Mouse (Mus musculus): ENCODE results near the gene Ermap. TPM values are rescaled to one million over a fixed set of nuclear protein-coding genes. Genes with fewer than 3 reads are reported as not detected.

Gene Ermap
- total RNA-seq, 2 experiments from 2014 or later, result 0.44 to 0.75 TPM

DNA sequence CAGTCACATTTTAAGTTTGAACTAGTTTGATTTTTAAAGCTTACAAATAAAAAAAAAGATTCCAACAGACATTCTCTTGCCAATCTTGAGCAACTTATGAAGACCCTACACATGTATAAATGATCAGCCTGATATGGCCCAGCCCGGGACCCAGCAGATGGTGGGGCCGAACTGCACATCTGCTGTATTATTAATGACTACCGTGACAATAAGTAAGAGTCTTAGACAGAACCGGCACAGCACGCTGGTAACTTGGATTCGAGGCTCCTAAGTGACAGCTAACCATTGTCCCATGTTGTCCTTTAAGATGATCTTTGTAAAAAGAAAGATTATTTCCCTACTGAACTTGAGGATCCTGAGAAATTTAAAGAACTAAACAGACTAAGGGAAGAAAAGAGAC, 419 bp downstream of the Ermap start:
- intact Hi-C loops (cut with DNase I), result no loop called here
- no peak for DNase-seq (ENCODE audit: low spot score in 2 of 2)

DNA sequence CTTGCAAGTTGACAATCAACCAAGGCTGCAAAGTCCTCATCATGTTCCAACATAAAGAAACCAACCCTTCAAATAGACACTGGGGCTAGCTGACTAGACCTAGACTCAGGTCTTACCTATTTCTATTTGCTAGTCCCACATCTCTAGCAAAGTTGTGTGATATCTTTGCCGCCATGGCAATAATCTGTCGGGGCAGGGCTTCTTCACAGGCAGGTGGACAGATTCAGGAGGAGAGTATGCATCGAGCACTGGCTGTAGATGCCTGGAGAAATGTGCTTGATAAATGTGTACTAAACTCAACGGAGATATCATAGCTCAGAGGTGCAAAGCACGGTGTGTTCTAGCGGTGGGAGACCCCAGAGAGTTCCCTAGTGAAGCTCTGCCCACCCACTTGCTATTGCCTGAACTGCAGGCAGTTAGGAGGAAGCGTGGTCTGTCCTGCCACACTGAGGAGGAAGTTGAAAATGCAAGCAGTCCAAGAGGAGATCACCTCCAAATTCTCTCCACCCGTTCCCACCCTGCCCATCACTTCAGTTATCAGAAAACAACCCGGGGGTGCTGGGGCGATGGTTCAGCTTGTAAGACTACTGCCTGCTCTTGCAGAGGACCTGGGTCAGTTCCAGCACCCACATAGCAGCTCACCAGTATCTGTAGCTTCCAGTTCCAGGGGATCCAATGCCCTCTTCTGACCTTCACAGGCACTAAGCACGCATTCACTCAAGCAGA, 1.6 kb downstream of the Ermap start:
- intact Hi-C loops (cut with DNase I), result no loop called here
- no peak for DNase-seq (ENCODE audit: low spot score in 2 of 2)

DNA sequence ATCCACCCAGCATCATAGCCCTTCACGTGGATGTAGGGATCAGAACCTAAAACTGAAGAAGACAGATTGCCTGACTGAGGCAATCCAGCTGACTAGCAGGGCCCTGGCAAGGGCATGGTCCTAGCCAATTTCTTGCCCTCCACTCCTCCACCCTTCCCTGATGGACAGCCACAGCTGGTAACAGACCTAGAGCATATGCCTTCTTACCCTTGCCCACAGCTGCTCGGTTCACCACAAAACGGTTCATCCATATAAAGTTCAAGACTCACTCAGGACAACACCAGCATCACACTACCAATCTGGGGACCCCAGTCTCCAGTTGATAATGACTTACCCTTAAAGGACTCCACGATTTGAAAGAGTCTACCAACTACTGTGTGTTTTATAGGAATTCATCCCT, 4.0 kb downstream of the Ermap start:
- no peak for DNase-seq (ENCODE audit: low spot score in 2 of 2)
- intact Hi-C loops (cut with DNase I), result no loop called here

- intact Hi-C loops (cut with DNase I), result no loop called here
- no peak for DNase-seq (ENCODE audit: low spot score in 2 of 2)
Observed at GRCm38 (mm10) chr4:119183525-119183924, 6.3 kb downstream of the Ermap start.

- no peak for DNase-seq (ENCODE audit: low spot score in 2 of 2)
- intact Hi-C loops (cut with DNase I), result no loop called here
Observed at GRCm38 (mm10) chr4:119181456-119181855, 8.4 kb downstream of the Ermap start.

- intact Hi-C loops (cut with DNase I), result no loop called here
- DNase-seq (ENCODE audit: low spot score in 2 of 2), result no peak
Observed at GRCm38 (mm10) chr4:119180133-119180707, 9.6 kb downstream of the Ermap start.

GRCm38 (mm10) chr4:119178331-119178730, 11.5 kb downstream of the Ermap start:
- intact Hi-C loops (cut with DNase I), result no loop called here
- no peak for DNase-seq (ENCODE audit: low spot score in 2 of 2)

DNA sequence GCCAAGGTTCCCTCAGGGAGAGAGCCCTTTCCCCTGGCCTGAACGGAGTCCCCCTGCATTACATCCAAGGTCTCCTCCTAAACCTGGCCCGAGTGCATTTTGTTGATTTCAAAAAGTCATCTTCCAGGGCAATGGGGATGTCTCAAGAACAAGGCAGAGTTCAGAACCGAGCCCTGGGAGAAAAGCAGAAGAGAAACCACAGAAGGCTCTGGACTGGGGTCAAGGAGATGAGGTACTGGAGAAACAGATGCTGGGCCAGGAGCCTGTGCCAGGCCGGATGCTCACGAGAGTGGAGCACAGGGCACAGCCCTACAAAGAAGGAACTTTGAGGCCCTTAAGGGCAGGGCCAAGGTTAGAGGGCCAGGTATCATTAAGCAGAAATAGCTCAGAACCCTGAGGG, 12.1 kb downstream of the Ermap start:
- intact Hi-C loops (cut with DNase I), result no loop called here
- no peak for DNase-seq (ENCODE audit: low spot score in 2 of 2)

- DNase-seq (ENCODE audit: low spot score in 2 of 2), result peak; percentile 94 to 96
- intact Hi-C loops (cut with DNase I), result no loop called here
Observed at GRCm38 (mm10) chr4:119173851-119174453, 15.9 kb downstream of the Ermap start, which contains the start of gene Zfp691. Gene Zfp691, minus strand, starts transcription at chr4:119174195.

DNA sequence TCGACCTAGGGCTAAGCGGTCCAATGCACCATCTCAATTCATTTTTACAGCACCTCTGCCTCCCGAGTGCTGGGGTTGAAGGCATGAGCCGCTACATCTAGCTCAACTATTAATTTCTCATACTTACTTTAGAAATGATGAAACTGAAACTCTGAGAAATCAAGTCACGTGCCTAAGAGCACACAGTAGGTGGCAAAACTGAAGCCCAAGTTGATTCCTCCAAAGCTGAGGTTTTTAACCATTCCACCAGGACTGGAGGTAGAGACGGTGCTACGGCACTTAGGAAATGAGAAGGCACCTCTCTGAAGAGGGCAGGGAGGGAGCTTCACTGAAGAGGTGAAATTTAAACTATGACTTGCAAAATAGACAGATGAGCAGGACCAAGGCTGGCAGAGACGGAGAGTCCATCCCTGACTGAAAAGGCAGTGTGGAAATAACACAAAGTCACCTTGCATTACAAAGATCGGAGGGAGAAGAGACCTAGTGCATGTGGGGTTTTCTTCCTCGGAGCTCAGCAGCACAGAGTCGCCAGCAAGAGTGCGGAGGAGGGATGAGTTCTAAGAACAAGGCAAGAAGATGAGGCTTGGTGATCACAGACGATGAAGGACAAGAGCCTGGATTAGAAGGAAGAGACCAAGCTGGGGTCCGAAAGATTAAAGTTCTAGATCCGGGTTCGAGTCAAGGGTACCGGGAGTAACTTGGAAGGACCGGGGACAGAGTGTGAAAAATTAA, 16.7 kb downstream of the Ermap start:
- intact Hi-C loops (cut with DNase I), result no loop called here
- peak in 1 of 2 experiments; percentile 35 for DNase-seq (ENCODE audit: low spot score in 2 of 2)

DNA sequence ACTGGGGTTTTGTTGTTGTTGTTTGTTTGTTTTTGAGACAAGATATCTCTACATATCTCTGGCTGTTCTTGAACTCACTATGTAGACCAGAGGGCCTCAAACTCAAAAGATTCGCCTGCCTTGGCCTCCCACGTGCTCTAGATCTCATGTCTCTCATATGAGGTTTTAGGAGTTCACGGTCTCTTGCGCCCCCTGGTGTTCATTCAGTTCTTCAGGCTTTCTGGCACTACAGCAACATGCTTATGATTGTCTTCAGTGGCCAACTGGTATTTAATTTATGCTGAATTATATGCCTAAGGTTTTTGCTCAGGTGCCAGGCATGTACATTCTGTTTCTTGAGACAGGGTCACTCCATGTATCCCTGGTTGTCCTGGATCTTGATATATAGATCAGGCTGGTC, 22.1 kb downstream of the Ermap start:
- intact Hi-C loops (cut with DNase I), result loop anchor here (1.0 to 5.0 kb wide), 2 partner anchors 35 to 162 kb away; no protein-coding TSS in a partner anchor
- peak; percentile 76 to 82 for DNase-seq (ENCODE audit: low spot score in 2 of 2)

DNA sequence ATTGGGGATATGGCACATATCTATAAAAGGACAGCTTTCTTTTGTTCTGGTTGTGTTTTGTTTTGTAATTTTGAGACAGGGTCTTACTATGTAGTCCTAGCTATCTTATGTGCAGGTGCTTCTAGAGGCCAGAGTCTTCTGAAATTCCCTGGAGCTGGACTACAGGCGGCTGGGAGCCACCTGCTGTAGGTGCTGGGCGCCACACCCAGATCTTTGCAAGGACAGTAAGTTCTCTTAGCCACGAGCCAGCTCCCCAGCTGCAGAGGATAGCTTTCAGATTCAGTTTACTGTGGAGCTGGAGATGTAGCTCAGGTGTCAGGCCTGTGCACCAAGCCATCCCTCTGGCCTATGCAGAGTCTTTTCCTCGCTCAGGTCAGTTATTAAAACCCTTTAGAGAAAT, 22.7 kb downstream of the Ermap start:
- no peak for DNase-seq (ENCODE audit: low spot score in 2 of 2)

DNA sequence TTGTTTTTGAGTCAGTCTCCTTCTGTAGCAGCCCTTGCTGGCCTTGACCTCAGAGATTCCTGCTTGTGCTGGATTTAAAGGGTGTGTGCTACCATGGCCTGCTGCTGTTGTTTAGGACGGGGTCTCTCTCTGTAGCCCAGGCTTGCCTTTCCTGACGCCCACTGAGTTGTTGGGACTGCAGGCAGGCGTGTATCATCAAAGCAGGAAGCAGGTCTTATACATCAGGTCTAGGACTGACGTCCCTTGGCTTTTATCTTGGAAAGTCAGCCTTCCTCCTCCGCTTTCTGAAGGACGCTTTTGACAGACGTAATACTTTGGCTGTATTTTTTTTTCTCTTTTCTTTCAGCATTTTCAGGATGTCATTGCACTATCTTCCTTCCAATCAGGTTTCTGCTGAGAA, 23.9 kb downstream of the Ermap start:
- no peak for DNase-seq (ENCODE audit: low spot score in 2 of 2)
- intact Hi-C loops (cut with DNase I), result loop anchor here (5.0 kb wide), 1 partner anchor 36 kb away; no protein-coding TSS in a partner anchor

More for the DNA sequence above, 22.7 kb downstream of the Ermap start:
- intact Hi-C loops (cut with DNase I), result loop anchor here (1.0 to 5.0 kb wide), 2 partner anchors 35 to 162 kb away; no protein-coding TSS in a partner anchor

- intact Hi-C loops (cut with DNase I), result no loop called here
- no peak for DNase-seq (ENCODE audit: low spot score in 2 of 2)
Observed at GRCm38 (mm10) chr4:119162990-119163389, 26.8 kb downstream of the Ermap start.

DNA sequence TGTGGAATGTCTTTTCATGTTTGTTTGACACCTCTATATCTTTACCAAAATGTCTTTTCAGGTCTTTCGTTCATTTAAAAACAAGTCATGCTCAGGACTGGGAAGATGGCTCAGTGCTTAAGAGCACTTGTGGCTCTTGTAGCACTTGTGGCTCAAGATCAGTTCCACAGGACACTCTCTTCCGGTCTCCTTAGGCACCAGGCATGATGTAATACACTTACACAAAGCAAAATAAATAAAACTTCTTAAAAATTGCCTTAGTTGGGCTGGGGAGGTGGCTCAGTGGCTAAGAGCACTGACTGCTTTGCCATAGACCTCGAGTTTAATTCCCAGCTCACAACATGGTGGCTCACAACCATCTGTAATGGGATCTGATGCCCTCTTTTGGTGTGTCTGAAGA, 28.5 kb downstream of the Ermap start:
- intact Hi-C loops (cut with DNase I), result no loop called here
- no peak for DNase-seq (ENCODE audit: low spot score in 2 of 2)

GRCm38 (mm10) chr4:119157891-119158290, 31.9 kb downstream of the Ermap start:
- intact Hi-C loops (cut with DNase I), result no loop called here
- DNase-seq (ENCODE audit: low spot score in 2 of 2), result no peak

DNA sequence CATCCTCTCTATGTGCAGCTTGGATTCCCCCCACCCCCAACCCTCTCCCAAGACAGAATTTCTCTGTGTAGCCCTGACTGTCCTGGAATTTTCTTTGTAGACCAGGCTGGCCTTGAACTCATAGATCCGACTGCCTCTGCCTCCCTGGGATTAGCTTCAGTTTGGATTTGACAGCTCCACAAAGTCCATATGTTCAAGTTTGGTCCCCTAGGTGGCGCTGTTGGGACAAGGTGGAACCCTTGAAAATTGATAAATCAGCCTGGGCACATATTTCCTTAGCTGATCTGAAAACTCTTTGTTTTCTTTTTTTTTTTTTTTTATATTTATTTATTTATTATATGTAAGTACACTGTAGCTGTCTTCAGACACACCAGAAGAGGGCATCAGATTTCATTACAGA, 32.6 kb downstream of the Ermap start:
- intact Hi-C loops (cut with DNase I), result no loop called here
- DNase-seq (ENCODE audit: low spot score in 2 of 2), result no peak

- intact Hi-C loops (cut with DNase I), result no loop called here
- DNase-seq (ENCODE audit: low spot score in 2 of 2), result no peak
Observed at GRCm38 (mm10) chr4:119148741-119149140, 41.1 kb downstream of the Ermap start.

DNA sequence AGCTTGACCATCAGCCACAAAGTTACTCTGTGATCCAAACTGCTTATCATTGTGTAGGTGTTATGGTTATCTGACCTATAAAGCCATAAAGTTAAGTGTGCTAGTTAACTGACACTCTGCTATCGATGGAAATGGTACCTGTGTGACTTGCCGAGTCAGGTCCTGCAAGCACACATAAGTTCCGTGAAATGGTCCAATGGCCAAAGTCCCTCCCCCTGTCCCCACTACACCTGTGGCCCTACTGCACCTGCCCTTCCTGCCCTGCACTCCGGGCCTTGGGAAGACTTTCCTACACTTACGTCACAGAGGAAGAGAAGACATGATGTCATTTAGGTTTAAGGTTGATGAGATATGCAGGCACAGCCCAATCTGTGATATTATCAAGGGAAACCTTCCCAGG, 42.5 kb downstream of the Ermap start:
- DNase-seq (ENCODE audit: low spot score in 2 of 2), result no peak
- intact Hi-C loops (cut with DNase I), result no loop called here

GRCm38 (mm10) chr4:119146816-119147215, 43.0 kb downstream of the Ermap start:
- intact Hi-C loops (cut with DNase I), result no loop called here
- DNase-seq (ENCODE audit: low spot score in 2 of 2), result no peak
